Mouse (Mus musculus): ENCODE measurements at regions not wholly inside any gene's neighbourhood (a gene's known extent, or its start where the extent isn't known, plus 50 kb on each side); places are given as distances from the start of the nearest gene placed in this dataset.
"Not testable (repeated sequence)": the region's sequence is repeated elsewhere in the genome, so short reads cannot be mapped to it uniquely, and the experiment has no call there.

DNA sequence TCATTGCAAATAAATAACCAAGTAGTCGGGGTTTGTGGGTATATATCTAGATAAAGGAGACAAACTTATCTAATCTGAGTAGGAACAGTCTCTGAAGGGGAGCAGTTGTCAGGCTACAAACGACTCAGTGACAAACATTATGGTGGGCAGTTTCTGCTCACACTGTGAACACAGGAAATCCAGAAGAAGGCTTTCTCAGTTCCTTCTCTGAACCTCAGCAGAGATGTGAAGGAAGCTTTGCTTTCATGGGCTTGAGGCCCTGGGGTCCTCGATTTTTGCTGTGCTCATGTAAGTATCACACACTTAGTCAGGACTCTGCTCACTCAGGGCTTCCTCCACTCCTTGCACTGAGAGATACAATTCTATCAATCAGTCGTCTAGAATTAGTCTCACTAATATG lies 994.7 kb upstream of the Foxg1 start:
- 47% methylated on average over 4 of the region's 4 CpGs for WGBS
- no peak overlapping the region for H3K4me2 ChIP-seq (ENCODE audit: low read depth, low read length)
- no peak overlapping the region for H3K4me3 ChIP-seq (ENCODE audit: low read length)
- H3K36me3 ChIP-seq (ENCODE audit: control insufficient read depth, insufficient read depth, low read length) = no peaks in the 10 kb centered on the region
- no peaks in the 10 kb centered on the region for H3K27me3 ChIP-seq (ENCODE audit: control insufficient read depth, insufficient read depth, low read depth, low read length)
- H3K9ac ChIP-seq (ENCODE audit: low read length) = no peak overlapping the region
- no peaks in the 10 kb centered on the region for H3K4me1 ChIP-seq (replicated peaks; ENCODE audit: control insufficient read depth, insufficient read depth, low read length)
- H3K27ac ChIP-seq (ENCODE audit: low read length) = no peak overlapping the region
- ATAC-seq (ENCODE audit: low read depth) = no peak
- H3K9me3 ChIP-seq (ENCODE audit: control insufficient read depth, low read length) = no peaks in the 10 kb centered on the region

- H3K27ac ChIP-seq (ENCODE audit: low read length) = no peak overlapping the region
- H3K4me1 ChIP-seq (replicated peaks; ENCODE audit: control insufficient read depth, insufficient read depth, low read length) = no peaks in the 10 kb centered on the region
- no peak overlapping the region for H3K4me2 ChIP-seq (ENCODE audit: low read depth, low read length)
- H3K9ac ChIP-seq (ENCODE audit: low read length) = no peak overlapping the region
- H3K36me3 ChIP-seq (ENCODE audit: control insufficient read depth, insufficient read depth, low read length) = no peaks in the 10 kb centered on the region
- no peaks in the 10 kb centered on the region for H3K9me3 ChIP-seq (ENCODE audit: control insufficient read depth, low read length)
- no peak overlapping the region for H3K4me3 ChIP-seq (ENCODE audit: low read length)
- no peaks in the 10 kb centered on the region for H3K27me3 ChIP-seq (ENCODE audit: control insufficient read depth, insufficient read depth, low read depth, low read length)
- 78% methylated on average over 5 of the region's 5 CpGs for WGBS
- ATAC-seq (ENCODE audit: low read depth) = no peak
Observed at GRCm38 (mm10) chr12:48388192-48388812, 994.2 kb upstream of the Foxg1 start.

DNA sequence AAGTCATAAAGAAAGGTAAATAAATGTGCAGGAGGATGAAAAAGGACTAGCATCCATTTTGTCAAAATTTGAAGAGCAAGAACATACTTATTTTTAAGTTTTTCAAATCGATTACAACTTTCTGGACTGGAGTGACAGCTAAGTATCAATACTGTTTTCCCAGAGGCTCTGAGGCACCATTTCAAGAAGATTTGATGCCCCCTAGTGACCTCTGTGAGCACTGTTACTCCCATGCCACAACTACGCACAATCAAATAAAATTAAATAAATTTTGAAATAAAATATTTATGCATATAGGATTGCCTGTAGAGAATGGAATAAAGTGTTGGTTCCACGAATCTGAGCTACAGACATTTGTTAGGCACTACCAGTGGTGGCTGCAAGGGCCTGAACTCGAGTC lies 991.5 kb upstream of the Foxg1 start:
- Histone ChIP-seq H3K27ac (ENCODE audit: low read length) (no peak overlapping the region), H3K36me3 (ENCODE audit: control insufficient read depth, insufficient read depth, low read length) (no peaks in the 10 kb centered on the region), H3K4me2 (ENCODE audit: low read depth, low read length) (no peak overlapping the region), H3K4me3 (ENCODE audit: low read length) (no peak overlapping the region), H3K27me3 (ENCODE audit: control insufficient read depth, insufficient read depth, low read depth, low read length) (no peaks in the 10 kb centered on the region), H3K9me3 (ENCODE audit: control insufficient read depth, low read length) (no peaks in the 10 kb centered on the region), H3K9ac (ENCODE audit: low read length) (no peak overlapping the region), H3K4me1 (replicated peaks; ENCODE audit: control insufficient read depth, insufficient read depth, low read length) (no peaks in the 10 kb centered on the region)
- 55% methylated on average over 4 of the region's 4 CpGs for WGBS
- no peak for ATAC-seq (ENCODE audit: low read depth)

GRCm38 (mm10) chr12:48439333-48440046 lies 943.0 kb upstream of the Foxg1 start:
- H3K9ac ChIP-seq (ENCODE audit: low read length) = no peak overlapping the region
- H3K27ac ChIP-seq (ENCODE audit: low read length) = no peak overlapping the region
- H3K27me3 ChIP-seq (ENCODE audit: control insufficient read depth, insufficient read depth, low read depth, low read length) = no peaks in the 10 kb centered on the region
- no peak overlapping the region for H3K4me2 ChIP-seq (ENCODE audit: low read depth, low read length)
- ATAC-seq (ENCODE audit: low read depth) = no peak
- H3K4me1 ChIP-seq (replicated peaks; ENCODE audit: control insufficient read depth, insufficient read depth, low read length) = no peaks in the 10 kb centered on the region
- WGBS = 64% methylated on average over 4 of the region's 4 CpGs
- H3K9me3 ChIP-seq (ENCODE audit: control insufficient read depth, low read length) = no peaks in the 10 kb centered on the region
- H3K36me3 ChIP-seq (ENCODE audit: control insufficient read depth, insufficient read depth, low read length) = no peaks in the 10 kb centered on the region
- no peak overlapping the region for H3K4me3 ChIP-seq (ENCODE audit: low read length)

GRCm38 (mm10) chr12:48448719-48449118 lies 933.7 kb upstream of the Foxg1 start:
- not testable (repeated sequence) for ATAC-seq (ENCODE audit: low read depth); H3K27ac ChIP-seq (ENCODE audit: low read length); H3K9ac ChIP-seq (ENCODE audit: low read length); H3K27me3 ChIP-seq (ENCODE audit: control insufficient read depth, insufficient read depth, low read depth, low read length); H3K36me3 ChIP-seq (ENCODE audit: control insufficient read depth, insufficient read depth, low read length); H3K4me1 ChIP-seq (replicated peaks; ENCODE audit: control insufficient read depth, insufficient read depth, low read length); H3K9me3 ChIP-seq (ENCODE audit: control insufficient read depth, low read length); H3K4me2 ChIP-seq (ENCODE audit: low read depth, low read length); H3K4me3 ChIP-seq (ENCODE audit: low read length)
- 61% methylated on average over 3 of the region's 3 CpGs for WGBS

DNA sequence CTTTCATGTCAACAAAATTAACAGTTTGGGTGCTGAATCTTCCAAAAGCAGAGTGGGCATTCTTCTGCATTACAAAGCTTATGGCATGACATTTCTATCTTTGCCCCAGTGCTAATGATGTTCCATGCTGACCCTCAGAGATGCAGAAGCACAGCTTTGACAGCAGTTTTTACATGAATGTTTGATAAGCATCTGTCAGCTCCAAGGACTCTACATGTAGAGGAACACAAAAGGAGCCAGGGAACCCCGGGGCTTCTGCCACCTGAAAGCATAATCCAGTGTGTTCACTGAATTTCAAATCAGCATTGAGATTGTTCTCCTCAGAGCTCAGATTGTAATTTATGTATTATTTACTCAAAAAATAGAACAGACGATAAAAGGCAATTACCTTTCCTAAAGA lies 920.1 kb upstream of the Foxg1 start:
- Histone ChIP-seq H3K27ac (ENCODE audit: low read length) (no peak overlapping the region), H3K4me3 (ENCODE audit: low read length) (no peak overlapping the region), H3K9me3 (ENCODE audit: control insufficient read depth, low read length) (no peaks in the 10 kb centered on the region), H3K27me3 (ENCODE audit: control insufficient read depth, insufficient read depth, low read depth, low read length) (no peaks in the 10 kb centered on the region), H3K4me2 (ENCODE audit: low read depth, low read length) (no peak overlapping the region), H3K36me3 (ENCODE audit: control insufficient read depth, insufficient read depth, low read length) (no peaks in the 10 kb centered on the region), H3K9ac (ENCODE audit: low read length) (no peak overlapping the region), H3K4me1 (replicated peaks; ENCODE audit: control insufficient read depth, insufficient read depth, low read length) (no peaks in the 10 kb centered on the region)
- no peak for ATAC-seq (ENCODE audit: low read depth)
- 46% methylated on average over 2 of the region's 2 CpGs for WGBS

- H3K4me2 ChIP-seq (ENCODE audit: low read depth, low read length) = 0 out of 2 replicates have a peak overlapping the region, but pooled peaks have one; percentile 11
- H3K27ac ChIP-seq (ENCODE audit: low read length) = no peak overlapping the region
- WGBS = 23% methylated on average over 3 of the region's 3 CpGs
- H3K27me3 ChIP-seq (ENCODE audit: control insufficient read depth, insufficient read depth, low read depth, low read length) = no peaks in the 10 kb centered on the region
- H3K4me1 ChIP-seq (replicated peaks; ENCODE audit: control insufficient read depth, insufficient read depth, low read length) = no peaks in the 10 kb centered on the region
- no peaks in the 10 kb centered on the region for H3K36me3 ChIP-seq (ENCODE audit: control insufficient read depth, insufficient read depth, low read length)
- H3K4me3 ChIP-seq (ENCODE audit: low read length) = 0 out of 2 replicates have a peak overlapping the region, but pooled peaks have one; percentile 13
- ATAC-seq (ENCODE audit: low read depth) = no peak
- H3K9ac ChIP-seq (ENCODE audit: low read length) = no peak overlapping the region
- no peaks in the 10 kb centered on the region for H3K9me3 ChIP-seq (ENCODE audit: control insufficient read depth, low read length)
Observed at GRCm38 (mm10) chr12:48500735-48501134, 881.7 kb upstream of the Foxg1 start.

- H3K27ac ChIP-seq (ENCODE audit: low read length) = no peak overlapping the region
- 80% methylated on average over 3 of the region's 3 CpGs for WGBS
- no peaks in the 10 kb centered on the region for H3K36me3 ChIP-seq (ENCODE audit: control insufficient read depth, insufficient read depth, low read length)
- no peak overlapping the region for H3K9ac ChIP-seq (ENCODE audit: low read length)
- no peaks in the 10 kb centered on the region for H3K27me3 ChIP-seq (ENCODE audit: control insufficient read depth, insufficient read depth, low read depth, low read length)
- H3K9me3 ChIP-seq (ENCODE audit: control insufficient read depth, low read length) = no peaks in the 10 kb centered on the region
- no peak for ATAC-seq (ENCODE audit: low read depth)
- H3K4me1 ChIP-seq (replicated peaks; ENCODE audit: control insufficient read depth, insufficient read depth, low read length) = no peaks in the 10 kb centered on the region
- no peak overlapping the region for H3K4me2 ChIP-seq (ENCODE audit: low read depth, low read length)
- no peak overlapping the region for H3K4me3 ChIP-seq (ENCODE audit: low read length)
Observed at GRCm38 (mm10) chr12:48511594-48511993, 870.9 kb upstream of the Foxg1 start.

DNA sequence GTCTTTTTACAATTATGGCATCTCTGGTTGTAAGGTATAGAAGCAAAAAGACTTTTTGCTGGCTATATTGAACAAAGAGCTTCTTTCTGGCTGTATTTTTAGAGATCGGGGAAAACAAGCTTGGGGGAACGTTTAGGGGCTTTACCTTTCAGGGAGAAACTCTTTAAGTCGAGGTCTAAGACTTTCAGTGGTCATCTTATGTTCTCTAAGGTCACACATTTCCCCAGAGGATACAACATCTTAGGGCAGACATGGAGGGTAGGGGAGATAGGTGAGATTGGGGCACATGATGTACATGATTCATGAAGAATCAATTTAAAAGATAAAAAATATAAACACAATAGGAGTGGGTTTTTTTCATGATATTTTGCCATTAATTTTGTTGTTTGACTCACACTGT lies 870.2 kb upstream of the Foxg1 start:
- no peak overlapping the region for H3K27ac ChIP-seq (ENCODE audit: low read length)
- H3K9ac ChIP-seq (ENCODE audit: low read length) = no peak overlapping the region
- no peak for ATAC-seq (ENCODE audit: low read depth)
- H3K27me3 ChIP-seq (ENCODE audit: control insufficient read depth, insufficient read depth, low read depth, low read length) = no peaks in the 10 kb centered on the region
- no peaks in the 10 kb centered on the region for H3K4me1 ChIP-seq (replicated peaks; ENCODE audit: control insufficient read depth, insufficient read depth, low read length)
- H3K9me3 ChIP-seq (ENCODE audit: control insufficient read depth, low read length) = no peaks in the 10 kb centered on the region
- WGBS = 64% methylated on average over 3 of the region's 3 CpGs
- H3K36me3 ChIP-seq (ENCODE audit: control insufficient read depth, insufficient read depth, low read length) = no peaks in the 10 kb centered on the region
- no peak overlapping the region for H3K4me2 ChIP-seq (ENCODE audit: low read depth, low read length)
- no peak overlapping the region for H3K4me3 ChIP-seq (ENCODE audit: low read length)

All from lung, embryonic 16.5 days (tissue).